Comparison of ENCODE assay signal across 15 mouse cellular contexts in the genomic region with DNA sequence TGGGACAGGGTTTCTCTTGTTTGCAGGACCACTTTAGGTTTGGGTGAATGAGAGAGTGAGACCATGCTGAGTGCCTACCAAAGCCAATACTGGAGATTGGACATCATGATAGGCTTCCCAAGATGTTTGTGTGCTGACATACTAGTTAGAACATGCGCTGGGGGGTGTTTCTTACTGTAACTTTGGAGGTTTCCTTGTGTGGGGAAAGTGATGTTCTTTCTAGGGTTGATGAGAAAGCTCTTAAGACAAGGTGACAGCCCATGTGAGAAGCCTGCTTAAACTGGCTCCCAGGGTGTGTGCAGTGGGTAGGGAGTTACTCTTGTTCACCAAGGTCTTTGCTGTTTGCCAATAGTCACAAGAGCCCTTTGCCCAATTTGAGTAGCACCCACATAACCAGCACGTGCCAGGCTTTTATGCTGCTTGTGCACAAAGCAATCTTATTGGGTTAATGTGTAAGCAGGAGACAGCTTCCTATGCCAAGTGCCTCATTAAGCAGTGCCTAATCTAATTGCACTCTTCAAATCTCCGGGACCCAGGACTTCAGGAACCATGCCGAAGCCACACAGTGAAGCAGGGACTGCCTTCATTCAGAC. TPM values are rescaled to one million over a fixed set of nuclear protein-coding genes. Genes with fewer than 3 reads are reported as not detected.
DNase-seq lines count a peak whose midpoint lies in the region; ATAC-seq and TF ChIP-seq lines count a peak whose summit lies in the region.
"Had no signal": no experiment of that assay in that cellular context is flagged by ENCODE, and none has a peak within 500 bp of the region (broad histone marks: within the 10 kb centered on the region; RNA-seq: fewer than 3 reads in every experiment).

No protein-coding gene starts in this region.

- no peak for TF ChIP-seq EP300 in heart, adult 2 months (IDR thresholded peaks at IDR 0.05; ENCODE audit: insufficient read depth, low read depth, low read length)

- H3K4me3 ChIP-seq in heart, adult 2 months = no peak overlapping the region
- no peak overlapping the region for H3K4me3 ChIP-seq in intestine, postnatal 0 days (ENCODE audit: low read depth, low read length)
- no peak overlapping the region for H3K4me3 ChIP-seq in hindbrain, embryonic 11.5 days (ENCODE audit: low read depth, low read length)
- H3K4me3 ChIP-seq: limb, embryonic 15.5 days; megakaryocyte, embryonic 14.5 days had no signal

- peaks cover 4% of the 10 kb centered on the region; the same call in 1 of the 2 replicates for H3K79me2 ChIP-seq in heart, adult 2 months (replicated peaks; ENCODE audit: control insufficient read depth, insufficient read depth, low read length)

- ATAC-seq in intestine, postnatal 0 days = peak; percentile 31; the same call in 1 of the 2 replicates
- ATAC-seq in megakaryocyte progenitor cell, adult 5-6 weeks (replicated peaks; ENCODE audit: poor library complexity) = no peak
- no peak for ATAC-seq in hindbrain, embryonic 11.5 days (ENCODE audit: low FRiP score)
- ATAC-seq: hindbrain, postnatal 0 days had no signal

- TF ChIP-seq CTCF in heart, adult 2 months (IDR thresholded peaks at IDR 0.05) = no peak
- TF ChIP-seq CTCF in intestine, postnatal 0 days (IDR thresholded peaks at IDR 0.05; ENCODE audit: low read depth) = no peak

- H3K9ac ChIP-seq in heart, adult 2 months (ENCODE audit: low read depth, low read length) = no peak overlapping the region
- no peak overlapping the region for H3K9ac ChIP-seq in intestine, postnatal 0 days (ENCODE audit: low read depth, low read length)
- no peak overlapping the region for H3K9ac ChIP-seq in hindbrain, embryonic 11.5 days (ENCODE audit: low read depth, low read length)
- H3K9ac ChIP-seq: limb, embryonic 15.5 days had no signal

- WGBS in heart, adult 2 months = 63% methylated on average over 4 of the region's 4 CpGs
- WGBS in intestine, postnatal 0 days = 47% methylated on average over 4 of the region's 4 CpGs
- WGBS in hindbrain, embryonic 11.5 days = 90% methylated on average over 4 of the region's 4 CpGs

- peaks cover 21% of the 10 kb centered on the region for H3K4me1 ChIP-seq in heart, adult 2 months (ENCODE audit: control insufficient read depth, insufficient read depth, low read length)
- H3K4me1 ChIP-seq in intestine, postnatal 0 days (replicated peaks; ENCODE audit: control insufficient read depth, insufficient read depth, low read length) = peaks cover 14% of the 10 kb centered on the region
- peaks cover 14% of the 10 kb centered on the region for H3K4me1 ChIP-seq in hindbrain, embryonic 11.5 days (replicated peaks; ENCODE audit: control insufficient read depth, insufficient read depth, low read length)

- no peak for DNase-seq in heart, adult 2 months
- DNase-seq in heart, adult 8-10 months (ENCODE audit: low spot score) = no peak
- peak; percentile 77 to 82 for DNase-seq in lung, adult 18-20 months
- DNase-seq in lung, postnatal 10 days = no peak
- peak; percentile 80 for DNase-seq in lung, postnatal 36 days
- DNase-seq in hindbrain, embryonic 11.5 days (ENCODE audit: low spot score) = no peak
- DNase-seq: cerebellum, postnatal 36 days; gastrocnemius, postnatal 10 days; layer of hippocampus, postnatal 36 days; right cerebral cortex, adult 18-20 months had no signal

- no peaks in the 10 kb centered on the region for H3K9me3 ChIP-seq in intestine, postnatal 0 days (ENCODE audit: control insufficient read depth)
- no peaks in the 10 kb centered on the region for H3K9me3 ChIP-seq in hindbrain, embryonic 11.5 days (ENCODE audit: control insufficient read depth, low read length)
- H3K9me3 ChIP-seq: limb, embryonic 15.5 days; megakaryocyte, embryonic 14.5 days had no signal

- intact Hi-C loops in heart, adult 2 months (cut with DNase I) = no loop called here

- no peaks in the 10 kb centered on the region for H3K27me3 ChIP-seq in heart, adult 2 months (ENCODE audit: control insufficient read depth, insufficient read depth, low read length)
- no peaks in the 10 kb centered on the region for H3K27me3 ChIP-seq in intestine, postnatal 0 days (replicated peaks; ENCODE audit: control insufficient read depth, insufficient read depth, low read length)
- H3K27me3 ChIP-seq in hindbrain, embryonic 11.5 days (ENCODE audit: control insufficient read depth, insufficient read depth, low read length) = no peaks in the 10 kb centered on the region
- H3K27me3 ChIP-seq: limb, embryonic 15.5 days; megakaryocyte, embryonic 14.5 days had no signal

- H3K36me3 ChIP-seq in heart, adult 2 months (ENCODE audit: control insufficient read depth, insufficient read depth, low read length) = peaks cover 38% of the 10 kb centered on the region
- peaks cover 43% of the 10 kb centered on the region for H3K36me3 ChIP-seq in intestine, postnatal 0 days (ENCODE audit: control insufficient read depth, insufficient read depth)
- H3K36me3 ChIP-seq in hindbrain, embryonic 11.5 days (ENCODE audit: control insufficient read depth, insufficient read depth, low read length) = peaks cover 21% of the 10 kb centered on the region

- H3K4me2 ChIP-seq in intestine, postnatal 0 days (replicated peaks; ENCODE audit: low read depth) = no peak overlapping the region
- no peak overlapping the region for H3K4me2 ChIP-seq in hindbrain, embryonic 11.5 days (replicated peaks; ENCODE audit: low read depth, low read length)
- H3K4me2 ChIP-seq: limb, embryonic 15.5 days had no signal

- H3K27ac ChIP-seq in heart, adult 2 months = peak overlapping the region; percentile 97
- H3K27ac ChIP-seq in intestine, postnatal 0 days (ENCODE audit: low read depth, low read length) = peak overlapping the region; percentile 66; the same call in 1 of the 2 replicates
- H3K27ac ChIP-seq in hindbrain, embryonic 11.5 days (ENCODE audit: low read depth, low read length) = no peak overlapping the region
- H3K27ac ChIP-seq: hindbrain, postnatal 0 days; limb, embryonic 15.5 days had no signal

- TF ChIP-seq POLR2A in heart, adult 2 months (IDR thresholded peaks at IDR 0.05; ENCODE audit: insufficient read depth, low read depth, low read length) = no peak

RNA-seq across cellular contexts. Expression of gene Pkm, which starts 8.6 kb away (rescaled TPM):
- 1,000 to 10,000 TPM; 1,073 to 1,081 TPM for total RNA-seq in heart, adult 2 months (2021)
- 1,773 and 1,838 TPM in 2 replicates for polyA plus RNA-seq in heart, adult 2 months (2012; rRNA removed)
- 1,000 to 10,000 TPM; 1,114 to 1,272 (median 1,167) TPM for total RNA-seq in heart, adult 8-10 months (2022)
- 271 and 302 TPM in 2 replicates for polyA plus RNA-seq in intestine, postnatal 0 days (2015; fragmentation: Nextera tagmentation; extraction: Ambion mirVana)
- 151 and 190 TPM in 2 replicates for total RNA-seq in megakaryocyte progenitor cell, adult 5-6 weeks (2015)
- total RNA-seq in megakaryocyte progenitor cell, adult 5-6 weeks (2017) = 900 and 914 TPM in 2 replicates
- 1,589 and 1,915 TPM in 2 replicates for polyA plus RNA-seq in hindbrain, embryonic 11.5 days (2014; fragmentation: Nextera tagmentation; extraction: Ambion mirVana)

RNA-seq across cellular contexts. Expression of gene Gramd2, which starts 15.2 kb away (rescaled TPM):
- not detected for total RNA-seq in heart, adult 2 months (2021)
- polyA plus RNA-seq in heart, adult 2 months (2012; rRNA removed) = 0.26 and 1.3 TPM in 2 replicates
- not detected for total RNA-seq in heart, adult 8-10 months (2022)
- 0.37 and 0.39 TPM in 2 replicates for polyA plus RNA-seq in intestine, postnatal 0 days (2015; fragmentation: Nextera tagmentation; extraction: Ambion mirVana)
- 0.02 TPM in 1 of 2 replicates, not detected in the other for total RNA-seq in megakaryocyte progenitor cell, adult 5-6 weeks (2015)
- total RNA-seq in megakaryocyte progenitor cell, adult 5-6 weeks (2017) = 0.14 TPM in 1 of 2 replicates, not detected in the other
- polyA plus RNA-seq in hindbrain, embryonic 11.5 days (2014; fragmentation: Nextera tagmentation; extraction: Ambion mirVana) = 0.07 and 0.43 TPM in 2 replicates

RNA-seq across cellular contexts. Expression of gene Parp6, which starts 47.7 kb away (rescaled TPM):
- total RNA-seq in heart, adult 2 months (2021) = 10 to 100 TPM; 16.4 to 16.5 TPM
- 24.2 and 40.3 TPM in 2 replicates for polyA plus RNA-seq in heart, adult 2 months (2012; rRNA removed)
- 10 to 100 TPM; 15.1 to 17.9 (median 15.8) TPM for total RNA-seq in heart, adult 8-10 months (2022)
- polyA plus RNA-seq in intestine, postnatal 0 days (2015; fragmentation: Nextera tagmentation; extraction: Ambion mirVana) = 12.0 and 14.3 TPM in 2 replicates
- 37.6 and 52.4 TPM in 2 replicates for total RNA-seq in megakaryocyte progenitor cell, adult 5-6 weeks (2015)
- 15.7 and 24.5 TPM in 2 replicates for total RNA-seq in megakaryocyte progenitor cell, adult 5-6 weeks (2017)
- polyA plus RNA-seq in hindbrain, embryonic 11.5 days (2014; fragmentation: Nextera tagmentation; extraction: Ambion mirVana) = 133 and 134 TPM in 2 replicates

Comparison
In these comparisons a context has a peak if more than half of its experiments do, and no peak if none do; other contexts are left out.
1. DNase-seq: peak in lung, adult 18-20 months (2 of 2) and lung, postnatal 36 days (single experiment); none in heart, adult 2 months (0 of 2), heart, adult 8-10 months (single experiment), lung, postnatal 10 days (single experiment) and hindbrain, embryonic 11.5 days (single experiment).